Mouse (Mus musculus): ENCODE data around the gene Tcf7l1.

DNA sequence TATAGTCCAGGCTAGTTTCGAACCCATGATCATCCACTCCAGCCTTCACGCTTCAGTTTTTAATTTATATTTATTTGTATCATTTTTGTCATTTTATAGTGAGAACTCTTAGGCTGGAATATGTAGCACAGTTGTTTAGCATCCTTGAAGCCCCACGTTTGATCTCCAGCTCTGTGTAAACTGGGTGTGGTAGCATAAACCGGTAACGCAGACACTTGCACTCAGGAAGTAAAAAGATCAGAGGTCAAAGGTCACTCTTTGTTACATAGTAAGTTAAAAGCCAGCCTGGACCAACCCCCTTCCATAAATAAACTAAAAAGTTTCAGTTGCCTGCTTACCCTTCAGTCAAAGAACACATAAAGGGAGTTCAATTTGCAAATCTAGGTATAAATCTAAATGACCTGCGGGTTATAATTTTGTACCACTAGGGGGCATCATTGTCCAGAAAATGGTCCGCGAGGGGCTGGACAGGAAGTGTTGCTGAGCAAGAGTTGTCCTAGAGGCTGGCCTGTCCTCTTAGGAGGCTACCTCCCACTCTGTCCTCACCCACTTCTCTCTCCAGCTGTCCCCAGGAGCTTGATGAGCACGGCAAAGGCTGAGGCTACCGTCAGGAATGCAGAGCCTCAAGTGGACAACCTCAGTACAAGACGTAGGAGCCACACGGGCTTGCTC, 153.2 kb downstream of the Tcf7l1 start:
- TF ChIP-seq CTCF (IDR thresholded peaks at IDR 0.05; ENCODE audit: low read depth) (peak; percentile 76), EP300 (IDR thresholded peaks at IDR 0.05; ENCODE audit: low read depth) (no peak)
